Mouse (Mus musculus) MEL (cell line): ENCODE data around the gene Lhpp.

Experiments
- CHD2 ChIP-seq: IDR thresholded peaks from 2 replicates; pipeline ENCODE4 v1.6.1; 2011; ENCODE audit warnings: low read length, improper control_type of control experiment
- CTCF ChIP-seq, 3 experiments: IDR thresholded peaks in 2 of 3; conservative IDR thresholded peaks in 1 of 3; 2 replicates each; pipeline ENCODE4 v1.5.1; 2011 to 2012; ENCODE audit warnings: low read length in 3 of 3, low read depth in 2 of 3, mild to moderate bottlenecking in 2 of 3, improper control_type of control experiment in 1 of 3, inconsistent platforms in 1 of 3, mixed read lengths in 1 of 3, moderate library complexity in 1 of 3; ENCODE audit not compliant: control insufficient read depth in 1 of 3, insufficient read depth in 1 of 3, poor library complexity in 1 of 3, severe bottlenecking in 1 of 3
- GABPA ChIP-seq: IDR thresholded peaks from 2 replicates; pipeline ENCODE4 v1.6.1; 2012; ENCODE audit warnings: low read depth, mild to moderate bottlenecking, inconsistent platforms, low read length, improper control_type of control experiment, moderate library complexity
- JUND ChIP-seq: IDR thresholded peaks from 2 replicates; pipeline ENCODE4 v1.6.1; 2011; ENCODE audit warnings: low read depth, mild to moderate bottlenecking, improper control_type of control experiment, low read length
- KAT2A ChIP-seq: conservative IDR thresholded peaks from 2 replicates; pipeline ENCODE4 v1.6.1; 2012; ENCODE audit warnings: low read depth, low read length, improper control_type of control experiment, inconsistent platforms
- MAZ ChIP-seq: IDR thresholded peaks from 2 replicates; pipeline ENCODE4 v1.6.1; 2012; ENCODE audit warnings: low read depth, mild to moderate bottlenecking, inconsistent platforms, low read length, improper control_type of control experiment
- POLR2A ChIP-seq, 2 experiments: IDR thresholded peaks; 2 replicates each; pipeline ENCODE4 v1.6.1; 2011 to 2012; ENCODE audit warnings: low read length in 2 of 2, mild to moderate bottlenecking in 2 of 2, control low read depth in 1 of 2, improper control_type of control experiment in 1 of 2, low read depth in 1 of 2, moderate library complexity in 1 of 2; ENCODE audit not compliant: control insufficient read depth in 1 of 2, insufficient read depth in 1 of 2, poor library complexity in 1 of 2
- SMC3 ChIP-seq: IDR thresholded peaks from 2 replicates; pipeline ENCODE4 v1.6.1; 2011; ENCODE audit warnings: low read depth, low read length, improper control_type of control experiment

DNA sequence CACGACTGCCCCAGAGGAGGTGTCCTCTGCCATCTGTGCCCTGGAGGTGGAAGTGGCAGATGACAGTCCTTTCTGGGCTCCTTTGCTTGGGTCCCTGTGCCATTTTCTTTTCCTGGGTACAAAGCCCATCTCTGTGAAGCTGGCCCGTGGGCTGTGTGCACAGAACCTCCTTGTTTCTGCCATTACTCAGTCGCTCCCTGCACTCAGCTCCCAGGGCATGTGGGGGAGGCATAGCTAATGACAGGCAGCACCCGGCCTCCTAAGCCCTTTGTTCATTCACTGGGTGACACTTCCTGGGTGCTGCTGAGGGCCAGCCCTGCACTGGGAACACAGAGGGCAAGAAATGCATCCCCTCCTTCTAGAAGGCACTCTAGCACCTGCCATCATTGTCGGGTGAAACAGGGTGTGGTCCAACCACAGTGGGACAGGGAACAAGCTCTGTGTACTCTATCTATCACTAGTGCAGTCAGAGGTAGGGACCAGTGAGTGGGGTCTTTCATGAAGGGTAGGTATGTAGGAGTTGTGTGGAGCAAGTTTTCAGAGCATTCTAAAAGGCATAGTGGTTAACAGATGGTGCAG lies 92.1 kb downstream of the Lhpp start:
- TF ChIP-seq CTCF (IDR thresholded peaks at IDR 0.05 in 2 of 3, conservative IDR thresholded peaks at IDR 0.05 in 1 of 3; ENCODE audit: control insufficient read depth in 1 of 3, insufficient read depth in 1 of 3, low read depth in 2 of 3, low read length in 3 of 3, poor library complexity in 1 of 3, severe bottlenecking in 1 of 3) (no peak), CHD2 (no peak), GABPA (no peak), POLR2A (IDR thresholded peaks at IDR 0.05; ENCODE audit: control insufficient read depth in 1 of 2, insufficient read depth in 1 of 2, low read depth in 1 of 2, low read length in 2 of 2, poor library complexity in 1 of 2) (no peak), KAT2A (no peak), SMC3 (no peak), MAZ (no peak), JUND (no peak)
